Mouse (Mus musculus): ENCODE results near the gene Tgfbr2.
"Not testable (repeated sequence)": the region's sequence is repeated elsewhere in the genome, so short reads cannot be mapped to it uniquely, and the experiment has no call there.

The Tgfbr2 gene

DNA sequence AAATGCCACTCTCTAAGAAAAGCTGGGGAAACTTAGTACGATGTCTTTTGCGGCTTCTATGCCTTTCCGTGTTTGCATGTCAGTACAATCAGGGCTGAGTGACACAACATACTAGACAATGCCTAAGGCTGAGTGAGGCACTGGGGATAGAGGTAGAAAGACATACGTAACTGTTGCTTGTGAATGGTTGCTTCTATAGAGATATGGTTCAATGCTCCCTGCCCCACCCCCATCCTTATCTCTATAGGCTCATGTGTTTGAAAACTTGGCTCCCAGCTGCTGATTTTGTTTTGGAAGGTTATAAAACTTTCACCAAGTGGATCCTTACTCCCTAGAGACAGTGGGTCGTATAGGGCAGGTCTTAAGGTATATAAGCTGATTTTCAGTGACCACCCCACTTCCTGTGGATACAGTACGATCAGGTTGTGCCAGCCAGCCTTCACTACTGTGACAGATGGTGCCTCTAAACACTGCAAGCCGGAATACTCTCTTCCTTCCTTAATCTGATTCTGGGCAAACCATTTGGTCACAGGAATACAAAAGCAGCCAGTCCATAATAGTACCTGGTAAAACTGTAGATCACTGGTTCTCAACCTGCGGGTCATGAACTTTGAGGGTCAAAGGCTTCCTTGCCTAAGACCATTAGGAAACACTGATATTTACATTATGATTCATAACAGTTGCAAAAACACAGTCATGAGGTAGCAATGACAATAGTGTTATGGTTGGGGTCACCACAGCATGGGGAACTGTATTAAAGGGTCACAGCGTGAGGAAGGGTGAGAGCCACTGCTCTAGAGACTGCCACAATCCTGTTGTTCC is 63.8 kb downstream of the Tgfbr2 start:
- no peak for DNase-seq (ENCODE audit: low spot score)

DNA sequence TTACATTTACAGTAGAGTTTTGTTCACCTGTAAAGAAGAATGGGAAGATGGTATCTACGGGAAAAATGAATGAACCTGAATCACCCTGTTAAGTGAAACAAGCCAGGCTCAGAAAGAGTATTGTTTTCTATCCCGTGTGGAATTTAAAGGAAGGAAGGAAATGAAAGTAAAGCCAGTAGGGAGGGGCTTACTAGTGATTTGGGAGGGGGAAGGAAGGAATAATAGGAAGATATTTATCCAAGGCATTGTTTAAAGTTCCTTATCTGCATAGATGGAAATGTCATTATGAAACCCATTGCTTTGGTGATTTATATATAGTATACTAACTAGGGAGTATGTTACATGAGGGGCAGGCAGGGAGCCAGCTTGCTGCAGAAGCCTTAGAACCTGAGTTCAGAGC is 66.4 kb downstream of the Tgfbr2 start:
- no peak for DNase-seq (ENCODE audit: low spot score)

DNA sequence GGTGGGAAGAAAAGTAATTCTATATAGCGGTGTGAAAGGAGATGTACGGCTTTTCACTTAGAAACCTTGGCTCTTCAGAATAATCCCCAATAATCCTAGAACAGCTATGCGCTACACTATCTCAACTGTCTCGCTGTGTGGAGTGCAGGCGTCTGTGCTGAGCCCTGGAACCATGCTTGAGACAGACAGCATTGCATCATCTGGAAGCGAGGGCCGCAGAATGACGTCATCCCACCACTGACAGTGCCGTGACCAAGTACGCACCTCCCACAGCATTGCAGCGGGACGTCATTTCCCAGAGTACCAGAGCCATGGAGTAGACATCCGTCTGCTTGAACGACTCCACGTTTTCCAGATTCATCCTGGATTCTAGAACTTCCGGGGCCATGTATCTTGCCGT is 70.4 kb downstream of the Tgfbr2 start:
- no peak for DNase-seq (ENCODE audit: low spot score)

DNA sequence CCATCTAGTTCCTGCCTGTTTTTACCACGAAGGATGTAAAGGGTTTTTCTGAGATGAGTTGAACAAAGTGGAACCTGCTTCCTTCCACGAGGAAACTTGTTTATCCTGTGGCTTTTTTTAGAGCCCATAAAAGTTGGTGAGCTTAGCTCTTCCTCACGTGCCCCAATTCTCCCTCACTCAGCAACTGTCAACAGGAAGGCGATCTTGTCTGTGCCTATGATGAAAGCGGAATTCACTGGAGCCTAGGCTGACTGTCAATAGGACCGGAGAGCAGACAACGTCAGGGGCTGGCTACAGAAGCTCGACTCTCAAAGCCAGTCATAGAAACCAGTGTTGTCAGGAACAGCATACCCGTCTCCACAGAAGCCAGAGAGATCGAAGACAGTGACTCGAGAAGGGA is 73.3 kb downstream of the Tgfbr2 start:
- no peak for DNase-seq (ENCODE audit: low spot score)

DNA sequence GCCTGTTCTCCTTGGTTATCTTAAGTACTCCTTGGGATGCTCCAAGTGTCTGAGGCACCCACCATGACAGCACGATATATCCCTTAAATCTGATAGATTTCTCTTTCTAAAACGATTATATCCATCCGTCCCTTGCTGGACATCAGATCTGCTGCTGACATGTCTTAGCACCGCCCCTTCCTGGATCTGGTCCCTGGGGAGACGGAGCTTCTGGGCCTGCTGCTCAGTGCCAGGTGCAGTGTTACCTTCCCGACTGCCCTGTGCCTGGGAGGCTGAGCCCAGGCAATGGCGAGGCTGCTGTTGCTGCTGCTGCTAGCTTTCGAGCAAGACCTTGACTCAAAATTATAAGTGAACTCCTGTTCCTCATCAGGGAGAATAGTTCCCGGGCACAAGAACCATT is 75.1 kb downstream of the Tgfbr2 start:
- DNase-seq (ENCODE audit: low spot score): no peak

DNA sequence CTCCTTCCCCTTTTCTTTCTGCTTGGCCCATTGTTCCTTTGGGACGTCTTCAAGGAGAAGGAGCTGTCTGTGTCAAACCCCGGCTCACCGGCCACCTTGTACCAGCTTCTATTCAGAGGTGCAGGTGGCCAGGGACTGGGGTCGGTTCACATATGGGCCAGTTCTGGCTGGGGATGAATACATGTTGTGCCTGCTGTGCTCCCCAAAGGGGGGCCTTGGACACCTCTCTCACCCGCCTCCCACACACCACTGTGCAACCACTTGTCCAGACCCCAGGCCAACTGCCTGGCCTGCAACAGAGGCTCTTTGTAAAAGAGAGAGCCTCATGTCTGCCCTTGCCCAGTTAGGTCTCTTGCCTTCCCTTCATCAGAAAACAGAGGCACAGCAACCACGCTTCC is 75.6 kb downstream of the Tgfbr2 start:
- no peak for DNase-seq (ENCODE audit: low spot score)

DNA sequence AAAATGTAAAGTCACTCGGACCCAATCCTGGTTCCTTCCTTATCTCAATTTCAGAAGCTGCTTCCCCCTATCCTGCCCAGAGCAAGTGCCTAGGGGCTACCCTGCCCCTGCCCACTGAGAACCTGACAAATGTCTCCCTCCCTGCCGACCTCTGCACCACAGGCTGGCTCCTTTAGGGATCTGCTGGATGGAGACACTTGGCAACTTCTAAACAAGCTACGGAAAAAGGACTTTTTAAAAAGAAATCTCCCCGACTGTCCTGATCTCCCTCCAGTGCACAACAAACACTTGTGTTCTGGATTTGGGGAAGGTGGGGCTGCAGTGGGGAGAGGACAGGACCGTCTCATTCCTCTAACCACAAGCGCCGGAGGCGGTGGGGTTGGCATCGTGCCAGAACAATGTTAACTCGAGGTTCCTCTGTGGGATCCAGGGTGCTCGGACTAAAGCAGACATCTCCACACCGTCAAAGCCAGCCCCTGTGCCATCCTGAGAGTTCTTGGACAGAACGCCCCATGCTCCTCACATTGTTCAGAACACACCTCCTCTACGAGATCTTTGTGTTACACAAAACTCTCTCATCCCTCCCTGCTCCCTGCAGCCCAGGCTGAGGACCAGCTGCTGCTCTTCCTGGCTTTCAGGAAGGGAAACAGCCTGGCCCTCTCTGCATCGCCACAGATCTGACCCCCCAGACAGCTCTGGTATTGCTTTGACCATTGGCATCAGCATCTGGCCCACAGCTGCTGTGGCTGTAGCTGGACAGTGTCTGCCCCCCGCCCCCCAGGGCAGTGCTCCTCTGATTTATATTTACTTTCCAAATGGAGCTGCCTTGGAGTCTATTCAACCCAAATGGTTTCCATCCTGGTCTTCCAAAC is 76.2 kb downstream of the Tgfbr2 start:
- peak; percentile 58 for DNase-seq (ENCODE audit: low spot score)

DNA sequence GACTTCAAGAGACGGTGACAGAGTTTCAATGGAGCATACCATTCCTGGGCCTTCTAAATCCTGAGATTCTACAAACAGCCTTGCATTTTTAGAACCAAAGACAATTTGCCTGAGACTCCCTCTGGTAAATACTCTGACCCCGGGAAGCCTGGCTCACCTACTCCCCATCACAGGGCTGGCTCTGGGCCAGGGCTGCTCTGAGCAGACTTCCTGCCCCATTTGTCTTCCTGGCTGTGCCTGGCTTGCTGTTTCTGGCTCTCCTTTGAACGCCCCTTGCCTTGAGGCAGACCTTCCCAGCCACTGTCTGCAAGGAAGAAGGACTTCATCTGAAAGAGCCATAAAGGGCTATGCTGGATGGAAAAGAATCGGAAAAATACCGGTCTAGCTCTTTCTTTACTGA is 83.2 kb downstream of the Tgfbr2 start:
- DNase-seq (ENCODE audit: low spot score): no peak

DNA sequence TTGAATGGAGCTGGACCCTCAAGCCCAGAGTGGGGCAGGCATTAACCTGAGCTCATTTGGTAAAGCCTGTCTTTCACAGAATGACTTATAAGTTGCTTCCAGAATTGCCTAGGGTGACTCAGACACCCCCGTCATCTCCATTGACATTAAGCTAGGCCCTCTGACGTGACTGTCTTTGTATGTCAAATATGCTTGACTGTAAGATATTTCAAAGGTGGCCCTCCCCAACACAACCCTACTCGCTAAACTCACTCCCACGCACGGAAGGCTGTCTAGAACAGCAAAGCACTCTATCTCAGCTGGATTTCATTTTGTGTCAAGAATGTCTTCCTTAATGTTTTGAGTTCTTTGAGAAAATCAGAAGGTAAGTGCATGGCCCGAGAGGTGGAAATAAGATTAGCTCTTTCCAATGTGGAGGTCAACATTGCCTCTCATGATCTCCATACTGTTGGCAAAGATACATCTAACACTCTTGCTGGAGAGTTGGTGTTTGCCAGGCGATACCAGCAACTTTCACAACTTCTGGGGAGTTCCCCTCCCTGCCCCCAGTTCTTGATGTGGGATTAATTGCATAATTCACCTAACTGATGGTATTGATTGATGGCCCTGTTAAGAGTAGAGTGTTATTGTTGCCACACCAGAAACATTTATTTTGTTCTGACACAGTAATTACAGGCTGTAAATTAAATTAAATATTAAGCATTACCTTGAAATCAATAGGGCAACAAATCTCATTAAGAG is 83.9 kb downstream of the Tgfbr2 start:
- DNase-seq (ENCODE audit: low spot score): no peak

DNA sequence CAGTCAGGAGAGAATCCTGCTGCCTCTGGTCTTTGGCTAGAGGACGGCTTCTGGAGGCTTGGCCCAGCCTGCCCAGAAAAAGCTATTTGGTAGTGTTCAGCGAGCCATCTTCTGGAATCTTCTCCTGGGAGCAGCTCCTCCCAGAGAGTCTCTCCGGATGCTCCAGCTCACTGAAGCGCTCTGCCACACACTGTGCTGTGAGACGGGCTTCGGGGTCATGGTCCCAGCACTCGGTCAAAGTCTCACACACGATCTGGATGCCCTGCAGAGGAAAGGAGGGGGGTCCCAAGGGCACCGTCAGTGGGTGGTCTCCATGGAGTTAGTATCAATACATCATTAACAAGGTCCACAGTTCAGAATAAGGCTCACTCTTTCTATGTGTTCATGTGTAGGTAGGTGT is 84.9 kb downstream of the Tgfbr2 start:
- no peak for DNase-seq (ENCODE audit: low spot score)

DNA sequence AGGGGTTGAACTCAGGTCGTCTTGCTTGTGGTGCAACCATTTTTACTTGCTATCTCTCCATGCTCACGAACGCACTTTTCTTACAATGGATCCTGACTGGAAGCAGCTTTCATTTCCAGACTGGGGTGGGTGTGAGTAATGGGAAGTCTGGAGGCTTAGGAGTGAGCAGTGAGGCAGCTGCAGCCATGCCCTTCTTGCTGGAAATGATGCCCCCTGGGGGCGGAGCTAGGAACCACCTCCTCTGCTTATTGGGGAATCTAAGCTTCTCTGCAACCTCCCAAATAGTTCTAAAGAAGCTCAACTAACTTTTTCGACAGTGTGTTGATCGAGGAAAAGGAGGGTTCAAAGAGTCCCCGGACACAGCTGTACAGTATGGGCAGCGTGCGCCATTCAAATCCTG is 86.2 kb downstream of the Tgfbr2 start:
- no peak for DNase-seq (ENCODE audit: low spot score)

DNA sequence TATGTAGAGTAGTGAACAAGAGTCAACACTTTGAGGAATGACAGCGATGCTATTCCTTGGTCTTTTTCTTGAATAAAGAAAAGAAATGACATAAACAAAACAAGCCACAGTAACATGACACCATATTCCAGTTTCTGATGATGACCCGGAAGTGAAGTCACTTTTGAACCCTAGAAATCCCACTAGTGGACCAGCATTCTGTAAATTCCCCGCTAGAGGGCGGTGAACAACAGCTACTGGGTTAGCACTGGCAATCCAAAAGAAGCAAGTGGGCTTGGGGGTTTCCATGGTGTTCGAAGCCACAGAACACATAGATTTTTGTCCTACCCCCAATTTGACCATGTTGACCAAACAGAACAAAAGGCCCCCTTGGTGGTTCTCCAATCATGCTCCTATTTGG is 87.3 kb downstream of the Tgfbr2 start:
- DNase-seq (ENCODE audit: low spot score): peak; percentile 70

DNA sequence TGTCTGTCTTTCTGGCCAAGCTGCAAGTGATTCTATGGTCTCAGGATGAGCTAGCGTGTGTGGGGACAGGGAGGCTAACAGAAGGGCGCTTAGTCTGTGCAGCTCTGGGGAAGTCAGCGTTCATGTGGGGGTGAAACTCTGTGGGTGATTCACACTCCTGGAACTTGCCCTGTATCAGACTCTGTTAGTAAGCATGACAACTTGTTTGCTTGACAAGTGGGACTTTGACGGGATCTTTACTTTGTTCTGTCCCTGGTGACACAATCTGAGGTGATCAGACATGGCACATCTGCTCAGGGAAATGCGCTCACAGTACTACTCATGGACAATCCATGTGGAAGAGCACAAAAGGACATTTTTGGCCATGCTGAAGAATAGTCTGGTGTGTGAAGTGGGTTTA is 87.9 kb downstream of the Tgfbr2 start:
- DNase-seq (ENCODE audit: low spot score): no peak

DNA sequence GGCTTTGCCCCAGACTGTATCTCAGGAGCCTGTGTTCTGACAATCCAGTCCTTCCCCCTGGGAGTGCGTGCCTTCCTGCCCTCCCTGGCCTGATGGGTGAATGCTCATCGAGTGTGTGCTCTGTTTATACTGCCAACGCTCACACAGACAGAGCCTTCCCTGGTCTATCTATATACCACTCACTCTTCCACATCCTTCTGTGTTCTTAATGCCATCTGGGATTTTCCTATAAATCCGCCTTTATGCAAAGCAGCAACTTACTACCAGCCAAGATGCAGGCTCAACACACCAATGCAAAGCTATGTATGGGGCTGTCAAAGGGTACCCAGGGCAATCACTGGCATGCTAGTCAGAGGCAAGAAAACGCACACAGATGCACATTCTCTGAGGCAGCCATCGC is 89.2 kb downstream of the Tgfbr2 start:
- DNase-seq (ENCODE audit: low spot score): no peak

DNA sequence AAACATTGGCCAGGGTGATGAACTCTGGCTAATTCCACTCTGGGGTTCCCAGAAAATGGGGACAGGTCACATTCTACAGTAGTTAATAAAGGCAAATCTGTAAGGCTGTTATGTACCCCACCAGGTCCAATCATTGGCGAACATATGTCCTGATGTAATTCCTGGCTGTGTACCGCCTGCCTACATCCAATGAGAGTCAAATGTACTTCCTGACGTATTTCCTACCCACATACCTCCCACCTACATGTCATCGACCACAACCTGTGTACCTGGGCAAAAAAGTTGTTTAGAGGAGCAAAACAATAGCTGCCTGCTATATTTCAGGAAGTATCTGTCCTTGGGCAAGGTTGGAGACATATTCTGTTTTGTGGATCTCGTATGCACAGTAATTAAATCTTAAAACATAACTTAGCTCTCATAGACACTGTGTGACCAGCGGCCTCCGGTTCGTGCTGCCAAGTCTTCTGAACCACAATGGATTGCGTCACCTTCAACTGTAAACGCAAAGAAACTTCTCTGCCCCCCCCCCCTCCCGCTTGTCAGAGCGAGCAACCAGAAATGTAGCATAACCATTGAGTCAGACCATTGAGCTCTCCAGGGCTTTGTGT is 90.7 kb downstream of the Tgfbr2 start:
- peak; percentile 45 for DNase-seq (ENCODE audit: low spot score)

DNA sequence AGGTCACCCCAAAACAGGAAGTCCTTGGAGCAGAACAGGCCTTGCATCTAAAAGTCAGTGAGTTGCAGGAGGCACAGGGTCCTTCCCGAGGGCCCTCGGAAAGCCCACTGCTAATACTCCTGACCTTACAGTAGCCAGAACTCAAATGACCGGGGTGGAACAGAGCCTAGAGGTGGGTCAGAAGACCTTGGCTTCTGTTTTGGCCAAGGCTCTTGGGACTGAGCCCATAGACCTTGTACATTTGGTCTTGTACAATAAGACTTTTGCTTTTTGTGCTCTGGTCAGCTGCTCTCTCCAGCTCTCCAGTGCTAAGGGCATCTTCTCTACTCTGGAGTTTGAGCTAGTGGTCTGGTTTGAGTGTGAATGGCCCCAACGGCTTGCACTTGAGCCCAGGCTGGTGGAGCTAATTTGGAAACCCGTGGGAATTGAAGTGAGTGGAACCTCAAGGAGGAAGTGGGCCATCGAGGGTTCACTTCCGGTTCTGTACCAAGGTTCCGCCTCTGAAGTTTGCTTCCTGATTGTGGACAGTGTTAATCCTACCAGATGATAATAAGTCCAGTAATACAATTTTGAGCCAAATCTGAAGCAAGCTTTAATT is 91.3 kb downstream of the Tgfbr2 start:
- DNase-seq (ENCODE audit: low spot score): no peak

DNA sequence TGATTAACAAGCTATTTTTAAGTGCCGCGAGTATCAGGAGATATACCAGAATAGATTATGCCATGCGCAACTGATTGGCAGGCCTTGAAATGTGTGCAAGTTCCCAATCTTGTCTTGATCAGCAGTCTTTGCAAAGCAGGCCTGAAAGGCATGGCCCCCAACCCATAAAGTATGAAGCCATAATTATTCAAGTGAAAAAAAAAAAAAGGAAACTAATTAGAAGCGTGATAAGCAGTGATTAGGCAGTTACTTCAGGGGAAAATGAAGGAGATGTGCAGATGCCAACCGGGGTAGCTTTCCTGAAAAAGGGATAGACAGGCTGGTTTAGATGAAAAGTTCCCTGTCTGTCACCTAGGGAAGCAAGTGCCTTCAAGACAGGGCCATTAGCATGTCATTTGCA is 91.9 kb downstream of the Tgfbr2 start:
- no peak for DNase-seq (ENCODE audit: low spot score)

DNA sequence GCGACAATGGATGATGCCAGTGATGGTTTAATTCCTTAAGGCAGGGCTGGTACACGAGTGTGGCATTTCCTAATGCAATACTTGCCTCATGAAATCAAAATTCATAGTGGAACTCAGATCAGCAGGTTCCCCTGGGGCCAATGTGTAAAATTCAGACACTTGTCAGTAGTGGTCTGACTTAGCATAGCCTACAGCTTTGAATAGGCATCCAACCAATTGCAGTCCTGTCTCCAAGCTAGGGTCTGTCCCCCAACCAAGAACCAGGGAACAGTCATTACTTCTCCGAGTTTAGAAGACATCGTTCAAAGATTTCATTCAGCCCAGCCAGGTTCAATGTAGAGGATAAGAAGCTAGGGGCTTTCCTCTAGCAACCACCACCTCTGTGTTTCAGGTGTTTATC is 93.4 kb downstream of the Tgfbr2 start:
- DNase-seq (ENCODE audit: low spot score): no peak

DNA sequence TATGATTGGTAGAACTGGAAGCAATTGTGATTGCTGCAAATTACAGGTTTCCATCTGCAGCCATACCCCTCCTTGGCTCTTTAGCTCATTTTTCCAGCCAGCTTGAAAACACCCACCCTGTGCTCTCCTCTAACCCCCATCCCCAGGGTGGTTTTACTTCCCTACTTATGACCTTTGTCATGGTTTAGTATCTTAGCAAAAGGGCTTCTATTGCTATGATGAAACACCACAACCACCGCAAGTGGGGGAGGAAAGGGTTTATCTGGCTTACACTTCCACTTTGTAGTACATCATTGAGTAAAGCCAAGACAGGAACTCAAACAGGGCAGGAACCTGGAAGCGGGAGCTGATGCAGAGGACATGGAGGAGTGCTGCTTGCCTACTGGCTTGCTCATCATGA is 97.7 kb downstream of the Tgfbr2 start:
- no peak for DNase-seq (ENCODE audit: low spot score)

DNA sequence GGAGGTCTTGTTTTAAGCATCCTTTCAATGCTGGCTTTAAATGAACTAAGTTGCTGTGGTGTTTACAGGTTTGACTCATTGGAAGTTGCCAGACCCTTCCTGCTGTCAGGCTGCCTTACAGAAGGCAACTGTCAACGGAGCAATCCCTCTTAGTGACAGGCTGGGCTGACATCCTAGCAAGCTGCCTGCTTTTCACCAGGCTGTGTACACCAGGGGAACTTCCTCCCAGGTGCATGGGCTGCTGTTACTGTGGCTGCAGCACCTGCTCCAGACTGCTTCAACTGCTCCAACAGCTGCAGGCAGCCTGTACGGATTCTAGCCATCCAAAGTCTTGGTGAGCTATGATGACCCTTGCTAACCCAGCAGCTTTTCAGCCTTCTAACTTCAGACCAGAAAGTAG is 98.2 kb downstream of the Tgfbr2 start:
- no peak for DNase-seq (ENCODE audit: low spot score)

DNA sequence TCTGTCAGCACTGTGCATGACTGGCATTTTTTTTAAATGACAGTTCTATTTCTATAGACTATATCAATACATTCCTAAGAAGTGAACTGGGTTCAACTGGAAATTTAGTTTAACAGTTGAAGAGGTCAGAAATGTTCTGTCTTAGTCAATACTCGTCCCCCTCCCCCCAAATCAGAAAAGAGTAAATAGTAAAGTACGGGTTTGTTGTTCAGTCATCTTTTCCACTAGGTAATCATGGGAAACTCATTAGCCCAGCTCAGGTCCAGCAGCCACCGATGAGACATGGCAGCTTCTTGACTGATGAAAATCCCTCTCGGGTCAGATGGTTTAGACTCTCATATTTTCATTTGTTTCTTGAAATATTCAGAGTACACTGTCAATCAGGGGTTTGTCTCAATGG is 99.0 kb downstream of the Tgfbr2 start:
- DNase-seq (ENCODE audit: low spot score): no peak

DNA sequence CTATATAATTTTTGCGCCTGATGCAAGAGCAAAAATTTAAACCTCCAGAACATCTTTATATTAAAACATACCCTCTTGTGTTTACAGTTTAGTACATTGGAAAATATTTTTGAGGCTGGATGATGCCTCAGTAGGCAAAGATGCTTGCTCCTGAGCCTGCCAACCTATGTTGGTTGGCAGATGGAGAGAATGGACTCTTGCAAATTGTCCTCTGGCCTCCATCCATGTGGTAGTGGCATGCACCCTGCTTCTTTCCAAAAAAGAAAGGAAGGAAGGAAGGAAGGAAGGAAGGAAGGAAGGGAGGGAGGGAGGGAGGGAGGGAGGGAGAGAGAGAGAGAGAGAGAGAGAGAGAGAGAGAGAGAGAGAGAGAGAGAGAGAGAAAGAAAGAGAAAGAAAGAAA is 103.6 kb downstream of the Tgfbr2 start:
- not testable (repeated sequence) for DNase-seq (ENCODE audit: low spot score)

Measured in lung, postnatal 25 days (tissue).